Comparison of ENCODE assay signal across 24 mouse cellular contexts in genomic region chr1:65118150-65118913, GRCm38 (mm10). TPM values are rescaled to one million over a fixed set of nuclear protein-coding genes. Genes with fewer than 3 reads are reported as not detected.
DNase-seq lines count a peak whose midpoint lies in the region; ATAC-seq and TF ChIP-seq lines count a peak whose summit lies in the region.
"Had no signal": no experiment of that assay in that cellular context is flagged by ENCODE, and none has a peak within 500 bp of the region (broad histone marks: within the 10 kb centered on the region; RNA-seq: fewer than 3 reads in every experiment).

No protein-coding gene starts in this region.

- no peak overlapping the region for H3K27ac ChIP-seq in left cerebral cortex, adult 2 months
- no peak overlapping the region for H3K27ac ChIP-seq in forebrain, embryonic 16.5 days (ENCODE audit: low read length)
- H3K27ac ChIP-seq: embryonic facial prominence, embryonic 15.5 days; forebrain, embryonic 13.5 days; limb, embryonic 10.5 days had no signal

- no peak for ATAC-seq in forebrain, embryonic 16.5 days
- ATAC-seq: forebrain, embryonic 13.5 days; midbrain, embryonic 16.5 days had no signal

- 85% methylated on average over 8 of the region's 8 CpGs for WGBS in forebrain, embryonic 16.5 days

- DNase-seq in urinary bladder, postnatal 14 days (ENCODE audit: low spot score) = peak; percentile 10
- no peak for DNase-seq in urinary bladder, postnatal 25 days (ENCODE audit: low spot score)
- DNase-seq in kidney, adult 8-10 months = peak; percentile 80 to 90
- DNase-seq in kidney, postnatal 4 days = peak; percentile 17 to 50
- DNase-seq in left cerebral cortex, adult 2 months (ENCODE audit: extremely low spot score in 1 of 2, low spot score in 2 of 2) = no peak
- no peak for DNase-seq in testis, postnatal 10 days (ENCODE audit: low spot score)
- DNase-seq in heart, postnatal 36 days = no peak
- DNase-seq: B cell, adult 2 months; cerebellum, adult 11-12 months; gastrocnemius, postnatal 14 days; heart, postnatal 4 days had no signal

- H3K4me3 ChIP-seq in left cerebral cortex, adult 2 months = no peak overlapping the region
- no peak overlapping the region for H3K4me3 ChIP-seq in forebrain, embryonic 16.5 days (replicated peaks; ENCODE audit: low read length)
- H3K4me3 ChIP-seq: embryonic facial prominence, embryonic 15.5 days; forebrain, embryonic 13.5 days; limb, embryonic 10.5 days had no signal

- no peak overlapping the region for H3K9ac ChIP-seq in forebrain, embryonic 16.5 days (replicated peaks; ENCODE audit: low read depth, low read length)
- H3K9ac ChIP-seq: embryonic facial prominence, embryonic 15.5 days; forebrain, embryonic 13.5 days had no signal

- no peak overlapping the region for H3K4me2 ChIP-seq in forebrain, embryonic 16.5 days (ENCODE audit: low read length)
- H3K4me2 ChIP-seq: embryonic facial prominence, embryonic 15.5 days; forebrain, embryonic 13.5 days had no signal

- no peaks in the 10 kb centered on the region for H3K27me3 ChIP-seq in forebrain, embryonic 16.5 days (replicated peaks; ENCODE audit: control insufficient read depth, insufficient read depth, low read length)
- H3K27me3 ChIP-seq: embryonic facial prominence, embryonic 15.5 days; forebrain, embryonic 13.5 days had no signal

- no peaks in the 10 kb centered on the region for H3K9me3 ChIP-seq in forebrain, embryonic 16.5 days (ENCODE audit: control insufficient read depth, low read length)
- H3K9me3 ChIP-seq: embryonic facial prominence, embryonic 15.5 days; forebrain, embryonic 13.5 days; G1E; limb, embryonic 10.5 days had no signal

- H3K36me3 ChIP-seq in forebrain, embryonic 16.5 days (ENCODE audit: control insufficient read depth, insufficient read depth) = no peaks in the 10 kb centered on the region
- H3K36me3 ChIP-seq: embryonic facial prominence, embryonic 15.5 days; G1E; limb, embryonic 10.5 days had no signal

- intact Hi-C loops in left cerebral cortex, adult 2 months (cut with DNase I) = no loop called here
- intact Hi-C loops in heart, postnatal 36 days (cut with DNase I) = no loop called here

- no peak for TF ChIP-seq CTCF in left cerebral cortex, adult 2 months (IDR thresholded peaks at IDR 0.05)

- H3K4me1 ChIP-seq in forebrain, embryonic 16.5 days (replicated peaks; ENCODE audit: control insufficient read depth, insufficient read depth, low read length) = no peaks in the 10 kb centered on the region
- H3K4me1 ChIP-seq: embryonic facial prominence, embryonic 15.5 days; forebrain, embryonic 13.5 days had no signal

RNA-seq across cellular contexts. Expression of gene Gm28845, which starts 1.0 kb away (rescaled TPM):
- total RNA-seq in left cerebral cortex, adult 2 months (2021) = under 1 TPM in 1 of 2 experiments, not detected in 1; 0.54 TPM
- not detected in 2 replicates for polyA plus RNA-seq in forebrain, embryonic 16.5 days (2015; fragmentation: Nextera tagmentation; extraction: Ambion mirVana)
- not detected for total RNA-seq in heart, postnatal 36 days (2021)
- total RNA-seq: G1E; gastrocnemius, postnatal 14 days; heart, postnatal 4 days; megakaryocyte progenitor cell, adult 5-6 weeks had no signal
- polyA plus RNA-seq: embryonic facial prominence, embryonic 15.5 days; forebrain, embryonic 13.5 days; G1E; limb, embryonic 10.5 days; liver, embryonic 16.5 days; midbrain, embryonic 16.5 days; neural tube, embryonic 11.5 days; spleen, adult 2 months; thymus, postnatal 0 days had no signal

RNA-seq across cellular contexts. Expression of gene D630023F18Rik, which starts 4.7 kb away (rescaled TPM):
- 1 to 10 TPM; 6.0 to 6.6 TPM for total RNA-seq in left cerebral cortex, adult 2 months (2021)
- 1.5 and 2.9 TPM in 2 replicates for polyA plus RNA-seq in forebrain, embryonic 16.5 days (2015; fragmentation: Nextera tagmentation; extraction: Ambion mirVana)
- total RNA-seq in heart, postnatal 36 days (2021) = not detected
- total RNA-seq: gastrocnemius, postnatal 14 days; heart, postnatal 4 days had no signal
- polyA plus RNA-seq: neural tube, embryonic 11.5 days; spleen, adult 2 months had no signal

RNA-seq across cellular contexts. Expression of gene Cryga, which starts 15.2 kb away (rescaled TPM):
- 1 to 10 TPM in 1 of 2 experiments, under 1 TPM in 1; 0.61 to 1.0 TPM for total RNA-seq in left cerebral cortex, adult 2 months (2021)
- not detected in 2 replicates for polyA plus RNA-seq in forebrain, embryonic 16.5 days (2015; fragmentation: Nextera tagmentation; extraction: Ambion mirVana)
- total RNA-seq in heart, postnatal 36 days (2021) = not detected
- total RNA-seq: G1E; gastrocnemius, postnatal 14 days; heart, postnatal 4 days; megakaryocyte progenitor cell, adult 5-6 weeks had no signal
- polyA plus RNA-seq: forebrain, embryonic 13.5 days; G1E; limb, embryonic 10.5 days; liver, embryonic 16.5 days; midbrain, embryonic 16.5 days; neural tube, embryonic 11.5 days; spleen, adult 2 months; thymus, postnatal 0 days had no signal

RNA-seq across cellular contexts. Expression of gene Crygb, which starts 36.2 kb away (rescaled TPM):
- total RNA-seq in left cerebral cortex, adult 2 months (2021) = not detected
- not detected in 2 replicates for polyA plus RNA-seq in forebrain, embryonic 16.5 days (2015; fragmentation: Nextera tagmentation; extraction: Ambion mirVana)
- not detected for total RNA-seq in heart, postnatal 36 days (2021)
- total RNA-seq: G1E; gastrocnemius, postnatal 14 days; heart, postnatal 4 days; layer of hippocampus, postnatal 25 days; megakaryocyte progenitor cell, adult 5-6 weeks had no signal
- polyA plus RNA-seq: cortical plate, adult 2 months; forebrain, embryonic 13.5 days; G1E; limb, embryonic 10.5 days; liver, embryonic 16.5 days; midbrain, embryonic 16.5 days; neural tube, embryonic 11.5 days; spleen, adult 2 months; thymus, postnatal 0 days had no signal

RNA-seq across cellular contexts. Expression of gene Crygc, which starts 44.8 kb away (rescaled TPM):
- total RNA-seq in left cerebral cortex, adult 2 months (2021) = not detected
- polyA plus RNA-seq in forebrain, embryonic 16.5 days (2015; fragmentation: Nextera tagmentation; extraction: Ambion mirVana) = not detected in 2 replicates
- not detected for total RNA-seq in heart, postnatal 36 days (2021)
- total RNA-seq: G1E; gastrocnemius, postnatal 14 days; heart, postnatal 4 days; layer of hippocampus, postnatal 25 days; megakaryocyte progenitor cell, adult 5-6 weeks had no signal
- polyA plus RNA-seq: cortical plate, adult 2 months; forebrain, embryonic 13.5 days; G1E; limb, embryonic 10.5 days; liver, embryonic 16.5 days; midbrain, embryonic 16.5 days; neural tube, embryonic 11.5 days; spleen, adult 2 months had no signal

Comparison
In these comparisons a context has a peak if more than half of its experiments do, and no peak if none do; other contexts are left out.
1. DNase-seq: peak in urinary bladder, postnatal 14 days (single experiment), kidney, adult 8-10 months (2 of 2) and kidney, postnatal 4 days (2 of 2); none in urinary bladder, postnatal 25 days (single experiment), left cerebral cortex, adult 2 months (0 of 2), testis, postnatal 10 days (single experiment) and heart, postnatal 36 days (0 of 2).
2. RNA of gene D630023F18Rik, which starts 4.7 kb away (total RNA-seq): 6.0 to 6.6 TPM in left cerebral cortex, adult 2 months; not detected in heart, postnatal 36 days; every median in the first group is over 4 times any median in the second.